Mouse (Mus musculus) stomach, adult 2 months (tissue): ENCODE results near the gene Kdm6b. TPM values are rescaled to one million over a fixed set of nuclear protein-coding genes. Genes with fewer than 3 reads are reported as not detected.

Experiments used
- polyA plus RNA-seq: library from polyadenylated mRNA; depleted of rRNA; stranded (reverse); fragments of >200 nt; gene quantifications from 2 replicates; pipeline ENCODE4 v1.2.3, GENCODE M21; 2012; rRNA removed

Kdm6b gene
- polyA plus RNA-seq = 9.5 and 10.6 TPM in 2 replicates

GRCm38 (mm10) chr11:69413221-69414181 lies at the start of gene Kdm6b:
Kdm6b (minus strand) TSS chr11:69413675.

GRCm38 (mm10) chr11:69398059-69398458 lies 15.4 kb downstream of the Kdm6b start, which contains the start of gene Tmem88:
Tmem88 (minus strand) TSS chr11:69398234.

GRCm38 (mm10) chr11:69395235-69395633 lies 18.2 kb downstream of the Kdm6b start, which contains the start of the genes Naa38 and Cyb5d1:
Naa38 (plus strand) TSS chr11:69395487.
Cyb5d1 (minus strand) TSS chr11:69395631.

GRCm38 (mm10) chr11:69369215-69369989 lies 44.1 kb downstream of the Kdm6b start, which contains the start of gene Chd3:
Chd3 (minus strand) TSS chr11:69369406.

Other genes starting within 250 kb of the Kdm6b start
- 0.18 TPM in 1 of 2 replicates, not detected in the other for gene Alox8, start 215.8 kb downstream of the Kdm6b start, polyA plus RNA-seq
- 0.02 TPM in 1 of 2 replicates, not detected in the other for gene Gucy2e, start 176.6 kb downstream of the Kdm6b start, polyA plus RNA-seq
- gene Cntrob, start 89.9 kb downstream of the Kdm6b start, polyA plus RNA-seq = 2.4 and 2.7 TPM in 2 replicates
- gene Trappc1, start 89.7 kb downstream of the Kdm6b start, polyA plus RNA-seq = 11.5 and 14.4 TPM in 2 replicates
- 0.76 and 1.3 TPM in 2 replicates for gene Kcnab3, start 87.4 kb downstream of the Kdm6b start, polyA plus RNA-seq
- gene Rnf227, start 73.2 kb downstream of the Kdm6b start, polyA plus RNA-seq = 1.6 and 12.4 TPM in 2 replicates
- gene Chd3, start 44.3 kb downstream of the Kdm6b start, polyA plus RNA-seq = 44.4 and 47.6 TPM in 2 replicates
- gene Naa38, start 18.2 kb downstream of the Kdm6b start, polyA plus RNA-seq = 96.6 and 133 TPM in 2 replicates
- 3.3 TPM in 2 replicates for gene Cyb5d1, start 18.0 kb downstream of the Kdm6b start, polyA plus RNA-seq
- 22.8 and 37.9 TPM in 2 replicates for gene Tmem88, start 15.4 kb downstream of the Kdm6b start, polyA plus RNA-seq
- 0.01 and 0.08 TPM in 2 replicates for gene Dnah2, start 135.4 kb upstream of the Kdm6b start, polyA plus RNA-seq
- gene Efnb3, start 146.5 kb upstream of the Kdm6b start, polyA plus RNA-seq = 0.27 and 0.34 TPM in 2 replicates
- 8.5 and 11.1 TPM in 2 replicates for gene Wrap53, start 166.6 kb upstream of the Kdm6b start, polyA plus RNA-seq
- 22.0 and 27.4 TPM in 2 replicates for gene Trp53, start 166.7 kb upstream of the Kdm6b start, polyA plus RNA-seq
- gene Atp1b2, start 192.3 kb upstream of the Kdm6b start, polyA plus RNA-seq = 4.4 and 7.2 TPM in 2 replicates
- gene Shbg, start 204.2 kb upstream of the Kdm6b start, polyA plus RNA-seq = not detected in 2 replicates
- gene Sat2, start 208.3 kb upstream of the Kdm6b start, polyA plus RNA-seq = 0.60 and 0.94 TPM in 2 replicates
- gene Fxr2, start 219.3 kb upstream of the Kdm6b start, polyA plus RNA-seq = 26.3 and 30.1 TPM in 2 replicates
- 5.0 and 6.1 TPM in 2 replicates for gene Sox15, start 241.6 kb upstream of the Kdm6b start, polyA plus RNA-seq
- 79.1 and 96.6 TPM in 2 replicates for gene Mpdu1, start 249.0 kb upstream of the Kdm6b start, polyA plus RNA-seq